8 mouse cellular contexts compared by ENCODE assay signal in the genomic region with DNA sequence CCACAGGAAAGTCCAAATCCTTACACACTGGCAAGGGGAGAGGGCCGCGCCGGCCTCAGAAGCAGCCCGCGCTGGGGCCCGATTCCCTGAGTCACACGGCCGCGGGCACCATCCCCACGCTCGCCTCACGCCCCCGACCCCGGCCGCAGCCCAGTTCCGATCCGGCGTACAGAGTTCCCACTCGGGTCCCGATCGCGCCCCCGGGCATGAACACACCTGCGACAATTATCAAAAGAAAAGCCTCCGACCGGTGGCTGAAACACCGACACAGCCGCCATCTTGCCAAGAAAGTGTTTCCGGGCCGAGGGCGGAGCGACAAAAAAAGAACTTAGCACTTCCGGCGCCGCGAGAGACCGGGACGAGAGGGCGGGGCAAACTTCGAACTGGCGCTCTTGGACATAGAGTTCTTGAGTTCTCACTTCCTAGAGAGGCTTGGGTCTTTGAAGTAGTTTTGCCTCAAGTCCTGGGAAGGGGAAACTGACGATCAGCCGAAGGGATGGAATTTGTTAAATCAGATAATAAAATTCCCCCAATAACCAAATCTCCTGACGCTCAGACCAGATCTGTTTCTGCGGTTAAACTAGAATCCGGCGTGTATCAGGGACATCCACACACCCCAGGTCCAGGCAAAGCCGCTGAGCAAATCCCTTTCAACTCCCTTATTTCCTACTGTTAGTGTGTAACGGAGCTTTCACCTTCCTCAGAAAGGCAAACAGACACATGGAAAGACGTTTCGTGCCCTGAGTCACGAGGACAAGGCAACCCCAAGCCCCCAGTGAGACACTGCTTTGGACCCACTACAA. TPM values are rescaled to one million over a fixed set of nuclear protein-coding genes. Genes with fewer than 3 reads are reported as not detected.
A peak's percentile ranks its signal among the peaks of the same experiment; 100 is the strongest.
DNase-seq lines count a peak whose midpoint lies in the region; ATAC-seq and TF ChIP-seq lines count a peak whose summit lies in the region.

A gene (minus strand): TSS at position 463 of the 803 bp plus-strand sequence.

- CTCF ChIA-PET in Patski (lab: Charles Lee), result no interaction called here

- no peaks in the 10 kb centered on the region for H3K27me3 ChIP-seq in Patski
- H3K27me3 ChIP-seq in hindbrain, embryonic 13.5 days, result no peaks in the 10 kb centered on the region

- 3% methylated on average over 52 of the region's 52 CpGs for WGBS in hindbrain, embryonic 13.5 days

- in situ Hi-C loops in Patski (cut with MboI; ENCODE audit: low pct_unique_long_range_greater_than_20kb), result loop anchor here (10.0 kb wide), 1 partner anchor 361 kb away; a partner anchor contains a TSS

- H3K4me3 ChIP-seq in hindbrain, embryonic 13.5 days, result peak within 1 kb of the TSS; percentile 91

- H3K9me3 ChIP-seq in hindbrain, embryonic 13.5 days, result no peaks in the 10 kb centered on the region

- POLR2A ChIA-PET in Patski (lab: Charles Lee), result no interaction called here

- peak within 1 kb of the TSS; percentile 83 for H3K27ac ChIP-seq in hindbrain, embryonic 13.5 days

- H3K4me1 ChIP-seq in hindbrain, embryonic 13.5 days (replicated peaks), result peaks cover 31% of the 10 kb centered on the region

- H3K36me3 ChIP-seq in hindbrain, embryonic 13.5 days, result peaks cover 31% of the 10 kb centered on the region

- ATAC-seq in Patski, result peak; percentile 24
- ATAC-seq in hindbrain, embryonic 13.5 days (ENCODE audit: low FRiP score), result peak; percentile 79

- H3K9ac ChIP-seq in hindbrain, embryonic 13.5 days, result peak within 1 kb of the TSS; percentile 87

- no peak for TF ChIP-seq CTCF in Patski (IDR thresholded peaks at IDR 0.05)

- peak; percentile 67 for DNase-seq in Patski (ENCODE audit: low read depth, low spot score)
- DNase-seq in cerebellum, postnatal 14 days, result peak; percentile 89 to 92
- peak; percentile 73 to 82 for DNase-seq in frontal cortex, postnatal 14 days (ENCODE audit: low spot score in 2 of 2)
- peak; percentile 60 to 72 for DNase-seq in layer of hippocampus, postnatal 25 days (ENCODE audit: extremely low spot score in 1 of 2, low spot score in 1 of 2)
- peak; percentile 91 for DNase-seq in lung, postnatal 25 days (ENCODE audit: low spot score)
- DNase-seq in retina, embryonic 14.5 days (ENCODE audit: low spot score), result peak; percentile 97
- peak; percentile 94 for DNase-seq in thymus, postnatal 4 days

- H3K4me2 ChIP-seq in hindbrain, embryonic 13.5 days, result peak within 1 kb of the TSS; percentile 98

RNA-seq across cellular contexts. Expression of the gene that starts here (rescaled TPM):
- 269 TPM for polyA plus RNA-seq in Patski (2021)
- polyA plus RNA-seq in hindbrain, embryonic 13.5 days (2015; fragmentation: Nextera tagmentation; extraction: Ambion mirVana), result 314 and 317 TPM in 2 replicates
- total RNA-seq in layer of hippocampus, postnatal 25 days (2021), result 100 to 1,000 TPM; 205 to 234 TPM

Comparison
In these comparisons a context has a peak if more than half of its experiments do, and no peak if none do; other contexts are left out.
1. Peak in every context shown above with its lines: DNase-seq, ATAC-seq, H3K4me3 ChIP-seq and H3K27ac ChIP-seq.